Mouse (Mus musculus) small intestine, adult 2 months (tissue): ENCODE data around the gene Rell1.

Experiments used
- CTCF ChIP-seq: fragments of 200-500 bp; IDR thresholded peaks from 2 replicates; pipeline ENCODE4 v1.5.1; 2012; ENCODE audit warnings: low read depth, mild to moderate bottlenecking, control low read depth, inconsistent platforms, low read length, moderate library complexity, mixed read lengths; ENCODE audit not compliant: insufficient replicate concordance, insufficient read length; ENCODE audit errors: extremely low read depth
- POLR2A ChIP-seq: fragments of 200-500 bp; IDR thresholded peaks from 2 replicates; pipeline ENCODE4 v1.6.1; 2012; ENCODE audit warnings: low read depth, mild to moderate bottlenecking, control low read depth, inconsistent platforms, low read length, moderate library complexity

DNA sequence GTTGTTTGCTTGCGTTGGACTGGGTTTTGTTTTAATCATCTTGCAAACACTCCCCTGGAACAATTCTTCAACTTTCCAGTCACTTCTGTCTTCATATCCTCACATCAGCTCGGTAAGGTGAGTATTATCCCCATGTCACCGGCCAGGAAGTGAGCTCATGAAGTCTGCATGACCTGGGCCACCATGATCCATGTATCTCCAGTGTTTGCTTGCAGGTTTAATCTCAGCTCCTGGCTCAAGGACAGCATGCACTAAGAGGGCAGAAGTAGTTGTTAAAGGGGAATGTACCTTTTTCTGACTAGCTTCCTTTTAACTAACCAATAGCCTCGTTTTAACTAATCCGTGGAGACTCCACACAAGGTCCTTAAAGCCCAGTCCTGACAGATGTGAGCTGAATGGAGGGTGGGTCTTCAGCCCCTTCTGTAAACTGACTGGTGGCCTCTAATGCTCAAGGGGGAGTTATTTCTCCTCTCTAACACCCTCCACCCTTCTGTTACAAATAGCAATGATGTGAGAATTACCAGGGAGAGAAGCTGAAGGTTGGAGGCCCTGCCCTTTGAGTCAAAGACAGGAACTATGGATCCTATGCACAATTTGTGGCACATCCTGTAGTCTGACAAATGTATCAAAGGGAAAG lies 897 bp upstream of the Rell1 start:
- no peak for TF ChIP-seq CTCF
- no peak for TF ChIP-seq POLR2A
